ENCODE assay signal across 20 mouse cellular contexts in the genomic region with DNA sequence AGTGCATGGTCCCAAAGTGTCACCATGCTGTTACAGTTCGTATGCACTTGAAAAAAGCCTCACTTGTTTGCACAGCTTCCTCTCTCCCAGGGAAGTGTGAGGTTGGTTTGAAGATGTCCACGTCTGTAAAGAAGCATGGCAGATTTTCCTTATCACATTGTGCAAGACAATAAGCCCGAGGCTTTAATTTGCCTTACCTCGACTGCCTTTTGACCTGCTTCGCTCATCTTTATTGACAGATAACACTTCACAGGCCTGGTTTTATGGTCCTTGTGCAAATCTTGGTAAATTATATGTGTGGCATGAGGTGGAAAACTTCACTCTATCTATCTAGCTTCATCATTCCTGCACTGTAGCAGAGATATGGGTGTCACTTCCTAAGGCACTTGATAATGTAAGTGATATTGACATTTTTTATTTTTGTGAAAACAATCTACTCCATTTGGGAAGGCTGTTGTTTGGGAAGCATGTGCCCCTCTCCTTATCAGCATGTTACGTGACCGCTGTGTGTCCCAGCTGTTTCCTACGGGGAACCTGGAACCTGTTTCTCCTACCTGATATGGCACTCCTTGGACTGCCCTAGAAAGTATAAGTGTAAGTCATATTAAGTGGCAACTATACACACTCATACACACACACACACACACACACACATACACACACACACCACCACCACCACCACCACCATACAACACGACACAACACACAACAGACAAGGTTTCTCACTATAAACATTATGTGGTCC.
"Had no signal": no experiment of that assay in that cellular context is flagged by ENCODE, and none has a peak within 500 bp of the region (broad histone marks: within the 10 kb centered on the region; RNA-seq: fewer than 3 reads in every experiment).

No protein-coding gene starts in this region.

- H3K9me3 ChIP-seq: midbrain, embryonic 13.5 days; midbrain, embryonic 15.5 days; neural tube, embryonic 13.5 days; neural tube, embryonic 15.5 days had no signal

- H3K4me3 ChIP-seq: megakaryocyte, embryonic 14.5 days; midbrain, embryonic 13.5 days; midbrain, embryonic 15.5 days; myocyte; neural tube, embryonic 13.5 days; neural tube, embryonic 15.5 days had no signal

- H3K9ac ChIP-seq: lung, embryonic 14.5 days; midbrain, embryonic 13.5 days; midbrain, embryonic 15.5 days; neural tube, embryonic 13.5 days; neural tube, embryonic 15.5 days had no signal

- DNase-seq: lung, adult 18-20 months; lung, embryonic 14.5 days; lung, postnatal 14 days; lung, postnatal 36 days; retina, postnatal 1 day; right cerebral cortex, adult 18-20 months; right cerebral cortex, postnatal 25 days; right cerebral cortex, postnatal 4 days; spleen, adult 18-20 months; thymus, adult 18-20 months; thymus, postnatal 14 days; thymus, postnatal 36 days had no signal

- H3K27me3 ChIP-seq: megakaryocyte, embryonic 14.5 days; midbrain, embryonic 13.5 days; midbrain, embryonic 15.5 days; neural tube, embryonic 13.5 days; neural tube, embryonic 15.5 days had no signal

- H3K4me2 ChIP-seq: lung, embryonic 14.5 days; midbrain, embryonic 11.5 days; midbrain, embryonic 13.5 days; midbrain, embryonic 15.5 days; neural tube, embryonic 13.5 days; neural tube, embryonic 15.5 days had no signal

- H3K4me1 ChIP-seq: megakaryocyte, embryonic 14.5 days; midbrain, embryonic 15.5 days; neural tube, embryonic 13.5 days; neural tube, embryonic 15.5 days had no signal

- H3K36me3 ChIP-seq: midbrain, embryonic 13.5 days; midbrain, embryonic 15.5 days; neural tube, embryonic 13.5 days; neural tube, embryonic 15.5 days had no signal

- ATAC-seq: midbrain, embryonic 13.5 days; midbrain, embryonic 15.5 days had no signal

- H3K27ac ChIP-seq: macrophage; midbrain, embryonic 13.5 days; midbrain, embryonic 15.5 days; neural tube, embryonic 13.5 days; neural tube, embryonic 15.5 days had no signal
